Mouse (Mus musculus): ENCODE results near the gene Csk. TPM values are rescaled to one million over a fixed set of nuclear protein-coding genes. Genes with fewer than 3 reads are reported as not detected.

Gene Csk
- polyA plus RNA-seq, 1 experiment, result 66.1 TPM

Other genes with a start within 250 kb of the Csk start
- gene Ppcdc, start 213.5 kb downstream of the Csk start, polyA plus RNA-seq (2012; rRNA removed), result 23.3 and 24.5 TPM in 2 replicates
- 343 and 371 TPM in 2 replicates for gene Scamp5, start 185.6 kb downstream of the Csk start, polyA plus RNA-seq (2012; rRNA removed)
- 32.6 and 46.9 TPM in 2 replicates for gene Rpp25, start 149.6 kb downstream of the Csk start, polyA plus RNA-seq (2012; rRNA removed)
- 416 and 459 TPM in 2 replicates for gene Cox5a, start 132.4 kb downstream of the Csk start, polyA plus RNA-seq (2012; rRNA removed)
- gene Fam219b, start 116.1 kb downstream of the Csk start, polyA plus RNA-seq (2012; rRNA removed), result 10.9 and 14.5 TPM in 2 replicates
- 86.3 and 86.4 TPM in 2 replicates for gene Mpi, start 100.9 kb downstream of the Csk start, polyA plus RNA-seq (2012; rRNA removed)
- gene Scamp2, start 92.7 kb downstream of the Csk start, polyA plus RNA-seq (2012; rRNA removed), result 47.8 and 49.7 TPM in 2 replicates
- gene Ulk3, start 64.2 kb downstream of the Csk start, polyA plus RNA-seq (2012; rRNA removed), result 45.3 and 53.0 TPM in 2 replicates
- 17.6 and 18.4 TPM in 2 replicates for gene Cplx3, start 47.4 kb downstream of the Csk start, polyA plus RNA-seq (2012; rRNA removed)
- 0.08 and 0.12 TPM in 2 replicates for gene Lman1l, start 32.9 kb downstream of the Csk start, polyA plus RNA-seq (2012; rRNA removed)
- 1.1 TPM in 1 of 2 replicates, not detected in the other for gene Cyp1a2, start 30.1 kb upstream of the Csk start, polyA plus RNA-seq (2012; rRNA removed)
- 0.08 TPM in 2 replicates for gene Cyp1a1, start 34.3 kb upstream of the Csk start, polyA plus RNA-seq (2012; rRNA removed)
- 12.3 and 13.3 TPM in 2 replicates for gene Edc3, start 54.9 kb upstream of the Csk start, polyA plus RNA-seq (2012; rRNA removed)
- gene Clk3, start 112.2 kb upstream of the Csk start, polyA plus RNA-seq (2012; rRNA removed), result 156 and 191 TPM in 2 replicates
- gene Arid3b, start 183.2 kb upstream of the Csk start, polyA plus RNA-seq (2012; rRNA removed), result 6.9 and 8.2 TPM in 2 replicates